Mouse (Mus musculus): ENCODE measurements around the gene Ankrd49.
A peak's percentile ranks its signal among the peaks of the same experiment; 100 is the strongest.

The Ankrd49 gene

DNA sequence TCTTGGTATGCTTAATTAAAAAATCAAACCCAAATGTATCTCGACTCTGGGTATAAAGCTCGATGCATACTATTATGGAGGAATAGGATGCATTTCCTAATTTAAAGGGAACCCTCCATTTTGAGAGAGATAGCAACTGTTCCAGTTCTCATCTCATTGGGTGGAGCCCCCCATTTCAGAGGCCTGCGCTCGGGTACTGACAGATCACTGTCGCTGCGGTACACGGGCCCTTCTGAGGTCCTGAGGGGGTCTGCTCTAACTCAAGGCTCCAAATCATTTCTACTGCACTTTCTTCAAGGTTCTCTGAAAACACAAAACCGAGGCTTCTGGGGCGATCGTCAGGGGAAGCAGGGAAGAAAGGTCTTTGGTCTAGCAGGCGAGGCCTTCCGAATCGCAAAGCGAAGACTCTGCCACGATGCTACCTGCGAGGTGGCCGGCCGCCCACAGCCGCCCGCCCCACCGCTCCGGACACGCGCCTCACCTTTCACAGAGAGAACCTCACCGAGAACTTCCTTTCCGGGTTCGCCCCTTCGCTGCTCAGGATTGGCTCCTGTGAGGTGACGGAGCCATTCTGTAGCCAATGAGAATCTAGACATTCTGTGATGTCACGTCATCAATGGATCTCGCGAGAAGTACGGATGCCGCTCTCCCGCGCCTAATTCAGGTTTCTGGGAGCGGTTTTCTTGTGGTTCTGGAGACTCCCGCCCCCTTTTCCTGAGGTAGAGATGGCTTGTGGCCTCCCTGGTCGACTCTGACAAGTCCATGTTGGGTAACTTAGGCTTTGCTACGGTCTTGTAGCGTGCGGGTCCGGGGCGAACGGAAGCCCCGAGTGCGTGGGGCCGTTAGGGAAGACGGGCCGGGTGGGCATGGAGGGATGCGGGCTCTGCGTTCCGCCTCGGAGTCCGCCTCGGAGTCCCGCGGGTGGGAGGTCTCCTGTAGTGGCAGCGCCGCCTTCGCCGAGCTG, at the start of gene Ankrd49, which contains the start of gene Mre11a:
Ankrd49 (minus strand) TSS at position 818 of the 964 bp plus-strand sequence.
Mre11a (plus strand) TSS at position 616 of the 964 bp plus-strand sequence.
- peak; percentile 80 for DNase-seq

DNA sequence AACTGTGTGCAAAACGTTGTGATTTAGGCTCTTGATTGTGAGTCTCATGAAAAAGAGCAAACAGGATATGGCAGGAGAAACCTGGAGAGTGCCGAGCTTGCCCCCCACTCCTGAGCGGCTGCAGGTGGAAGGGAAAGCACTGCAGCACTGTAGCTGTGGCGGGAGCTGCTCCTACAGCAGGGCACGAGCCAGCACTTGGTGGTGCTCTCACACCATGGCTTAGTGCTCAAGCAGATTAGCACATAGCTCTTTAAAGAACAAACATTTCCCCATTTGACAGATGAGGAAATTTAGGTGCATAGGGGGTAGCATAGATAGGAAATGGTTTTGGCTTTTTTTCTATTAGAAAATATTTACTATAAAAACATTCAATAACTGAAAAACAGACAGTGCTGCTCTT, 47.4 kb upstream of the Ankrd49 start:
- DNase-seq: no peak

DNA sequence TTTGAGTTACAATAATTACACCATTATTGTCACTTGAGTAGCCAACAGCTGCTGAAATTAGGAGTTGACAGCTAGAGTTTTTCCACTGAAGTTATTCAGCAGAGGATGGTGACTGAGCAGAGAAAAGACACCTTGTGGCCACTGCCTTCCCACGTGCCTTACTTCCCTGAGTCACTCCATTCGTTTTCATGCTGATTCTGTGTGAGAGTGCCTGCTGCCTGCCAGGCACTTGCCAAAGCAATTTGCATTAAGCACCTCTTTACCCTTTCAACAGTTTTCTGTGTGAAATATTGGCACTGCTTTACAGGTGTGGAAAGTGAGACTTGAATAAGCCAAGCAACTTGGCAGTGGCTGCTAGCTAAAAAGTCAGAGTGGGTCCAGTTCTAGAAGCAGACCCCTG, 43.2 kb upstream of the Ankrd49 start:
- DNase-seq: no peak

DNA sequence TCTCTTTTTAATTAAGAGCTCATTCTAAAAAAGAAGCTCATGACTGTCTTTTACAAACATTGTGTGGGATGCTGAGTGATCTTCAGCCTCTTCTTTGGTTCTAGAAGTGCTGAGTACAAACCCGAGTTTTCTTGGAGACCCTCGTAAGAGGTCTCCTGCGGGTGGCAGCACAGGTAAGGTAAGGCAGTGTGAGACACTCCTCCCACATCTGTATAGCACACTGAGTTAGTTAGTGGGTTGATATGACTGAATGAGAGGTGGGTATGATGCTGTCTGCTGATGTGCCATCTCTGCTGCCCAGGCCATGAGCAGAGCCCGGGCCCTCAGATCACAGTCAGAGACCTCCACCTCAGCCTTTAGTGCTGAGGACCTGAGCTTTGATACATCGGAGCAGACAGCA, 40.2 kb upstream of the Ankrd49 start:
- no peak for DNase-seq

DNA sequence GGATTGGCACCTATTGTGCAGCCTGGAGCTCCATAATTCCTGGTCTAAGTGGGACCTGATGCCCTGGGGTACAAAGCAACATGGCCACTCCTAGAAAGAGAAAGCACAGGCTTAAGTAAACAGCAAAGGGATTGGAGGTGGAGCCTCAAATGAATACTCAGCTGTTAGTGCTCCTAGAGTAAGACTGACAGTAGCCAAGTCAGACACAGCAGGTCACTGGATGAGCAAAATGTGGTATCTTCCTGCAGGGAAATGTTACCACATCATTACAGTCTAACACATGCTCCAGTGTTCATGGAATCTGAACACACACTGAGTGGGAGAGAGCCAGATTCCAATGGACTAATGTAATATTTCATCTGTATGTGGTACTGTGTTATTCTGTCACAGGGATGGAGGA, 36.7 kb upstream of the Ankrd49 start:
- DNase-seq: no peak

DNA sequence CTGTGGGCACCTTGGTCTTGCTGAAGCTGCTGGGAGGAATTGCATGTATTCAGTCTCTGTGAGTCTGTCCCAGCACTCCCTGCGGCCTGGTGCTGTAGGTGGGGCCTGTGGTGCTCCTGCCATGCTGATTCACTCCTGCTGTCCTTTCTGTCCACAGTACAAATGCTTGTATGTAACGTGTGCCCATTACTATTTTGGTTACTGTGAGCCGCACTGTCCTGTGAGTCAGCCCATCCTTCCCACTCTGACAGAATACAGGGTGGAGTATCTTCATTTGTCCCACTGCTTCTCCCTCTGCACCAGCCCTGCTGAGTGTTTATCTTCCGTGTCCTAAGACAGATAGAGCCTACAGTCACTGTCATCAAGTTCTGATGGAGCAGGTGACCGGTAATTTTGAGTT, 25.5 kb upstream of the Ankrd49 start:
- DNase-seq: no peak

DNA sequence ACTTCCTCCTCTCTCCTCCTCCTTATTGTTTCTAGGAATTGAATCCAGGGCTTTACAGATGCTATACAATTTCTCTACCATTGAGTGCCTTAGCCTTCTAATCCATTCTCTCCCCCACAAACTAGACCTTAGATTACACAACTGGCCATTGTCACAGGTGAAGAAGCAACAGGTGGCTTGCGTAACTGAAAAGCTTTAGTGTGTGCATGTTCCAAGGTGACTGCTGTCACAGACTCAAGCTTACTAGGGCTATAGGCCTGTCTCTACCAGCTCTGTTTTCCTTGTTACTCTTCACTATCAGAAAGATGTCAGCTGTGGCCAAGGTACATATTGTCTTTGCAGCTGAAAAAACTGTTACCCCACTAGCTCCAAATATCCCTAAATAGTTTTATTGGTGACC, 22.1 kb upstream of the Ankrd49 start:
- no peak for DNase-seq

DNA sequence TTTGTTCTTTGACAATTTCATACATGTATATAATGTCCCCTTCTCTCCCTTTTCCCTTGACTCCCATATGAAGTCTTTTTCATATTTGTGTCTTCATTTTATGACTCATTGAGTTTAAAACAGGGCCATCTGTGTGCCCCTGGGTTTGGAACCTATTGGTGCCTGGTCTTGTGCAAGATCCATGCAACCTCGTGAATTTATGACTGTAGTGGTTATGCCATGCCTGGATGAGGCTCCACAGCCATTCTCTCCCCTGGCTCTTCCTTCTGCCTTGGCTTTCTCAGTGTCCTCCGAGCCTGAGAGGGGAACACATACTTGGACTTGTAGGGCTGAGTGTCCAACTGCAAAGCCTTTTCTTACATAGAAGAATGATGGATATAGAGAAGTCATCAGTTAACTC, 21.1 kb upstream of the Ankrd49 start:
- DNase-seq: no peak

DNA sequence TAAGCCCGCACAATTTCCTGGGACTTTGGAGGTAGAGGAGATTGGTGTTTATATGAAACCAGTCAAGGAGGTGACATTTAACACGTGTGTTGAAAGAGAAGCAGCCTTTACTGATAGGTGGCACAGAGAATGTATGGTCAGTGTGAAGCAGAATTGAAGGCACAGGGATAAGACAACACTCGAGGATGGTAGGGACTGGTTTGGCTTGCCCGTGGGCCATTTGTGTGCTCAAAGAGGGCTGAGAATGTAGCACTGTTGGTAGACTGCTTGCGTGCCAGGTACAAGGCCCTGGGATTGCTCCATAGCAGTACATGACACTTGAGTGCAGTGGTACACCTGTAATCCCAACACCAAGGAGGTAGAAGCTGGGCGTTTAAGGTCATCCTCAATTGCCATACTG, 2.7 kb upstream of the Ankrd49 start:
- no peak for DNase-seq

DNA sequence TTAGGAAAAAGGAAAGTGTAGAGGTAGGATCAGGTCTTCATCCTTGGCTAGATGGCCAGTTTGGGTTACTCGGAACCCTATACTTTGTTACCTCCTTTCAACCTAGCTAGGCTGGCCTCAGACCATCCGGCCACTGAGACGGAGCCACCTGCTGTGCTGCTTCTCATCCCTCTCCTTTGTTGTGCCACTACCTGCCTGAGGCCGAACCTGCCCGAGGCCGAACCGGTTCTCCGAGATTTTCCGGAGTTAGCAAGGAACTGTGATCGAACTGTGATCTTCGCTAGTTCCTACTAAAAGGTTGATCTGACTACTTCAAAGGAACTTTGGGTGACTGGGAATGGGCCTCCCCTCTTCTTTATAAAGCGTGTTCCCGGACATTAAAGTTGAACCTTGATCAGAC, 6.3 kb downstream of the Ankrd49 start:
- no peak for DNase-seq

DNA sequence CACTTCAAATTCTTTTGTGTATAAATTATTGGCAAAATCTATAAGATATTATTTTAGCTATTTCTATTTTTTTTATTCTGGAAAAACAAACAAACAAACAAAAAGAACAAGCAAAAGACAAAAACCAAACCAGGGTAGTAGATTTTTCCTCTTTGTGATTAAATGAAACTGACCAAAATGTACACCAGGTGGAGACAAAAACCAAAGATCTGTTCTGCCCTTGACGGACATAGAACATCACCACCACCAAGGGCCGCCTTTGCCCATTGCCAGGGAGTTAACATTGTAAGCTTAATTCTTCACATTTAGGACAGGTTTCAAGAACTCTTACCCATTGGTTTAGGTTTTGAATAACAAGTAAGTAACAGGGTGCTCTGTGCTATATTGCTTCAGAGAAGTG, 10.8 kb downstream of the Ankrd49 start:
- no peak for DNase-seq

DNA sequence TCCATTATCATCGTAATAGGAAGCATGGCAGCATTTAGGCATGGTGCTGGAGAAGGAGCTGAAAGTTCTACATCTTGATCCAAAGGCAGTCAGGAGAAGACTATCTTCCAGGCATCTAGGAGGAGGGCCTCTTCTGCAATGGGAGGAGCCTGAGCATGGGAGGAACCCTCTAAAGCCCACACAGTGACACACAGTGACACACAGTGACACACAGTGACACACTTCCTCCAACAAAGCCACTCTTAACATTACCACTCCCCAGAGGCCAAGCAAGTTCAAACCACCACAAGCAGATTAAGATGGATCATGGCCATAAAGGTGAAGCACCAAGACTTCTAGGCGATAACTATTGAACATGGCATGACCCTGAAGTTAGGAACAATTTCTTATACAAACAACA, 12.6 kb downstream of the Ankrd49 start:
- DNase-seq: no peak

DNA sequence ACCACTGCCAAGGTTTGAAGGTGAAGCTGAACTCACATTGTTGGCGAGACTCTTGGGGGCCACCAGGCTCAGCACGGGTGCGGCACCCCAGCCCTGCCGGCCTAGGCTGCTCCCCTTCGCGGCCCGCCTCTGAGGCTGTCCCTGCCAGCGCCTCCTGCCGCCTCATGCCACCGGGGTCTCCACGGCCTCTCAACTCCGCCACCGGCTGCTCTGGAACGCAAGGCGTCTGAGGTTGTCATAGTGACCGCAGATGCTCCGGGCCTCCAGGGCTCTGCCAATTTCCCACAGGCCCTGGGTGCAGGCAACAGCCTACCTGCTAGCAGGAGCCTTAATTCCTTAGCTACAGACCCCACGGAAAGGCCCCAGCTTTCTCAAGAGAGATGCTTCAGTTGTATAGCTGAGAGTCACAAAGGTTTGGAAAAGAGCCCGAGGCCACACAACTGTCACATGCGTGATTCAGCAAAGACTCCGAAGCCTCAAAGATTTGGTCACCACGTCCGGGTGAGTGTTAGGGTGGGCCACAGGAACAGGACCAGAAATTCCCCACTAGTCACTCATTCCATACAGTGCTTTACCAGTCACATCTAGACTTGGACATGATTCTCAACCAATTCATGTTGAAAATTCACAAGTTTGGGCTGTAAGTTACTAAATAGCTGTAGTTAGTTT, 13.7 kb downstream of the Ankrd49 start, which contains the start of gene 1700012B09Rik:
1700012B09Rik (minus strand) TSS at position 228 of the 669 bp plus-strand sequence.
- DNase-seq: no peak

DNA sequence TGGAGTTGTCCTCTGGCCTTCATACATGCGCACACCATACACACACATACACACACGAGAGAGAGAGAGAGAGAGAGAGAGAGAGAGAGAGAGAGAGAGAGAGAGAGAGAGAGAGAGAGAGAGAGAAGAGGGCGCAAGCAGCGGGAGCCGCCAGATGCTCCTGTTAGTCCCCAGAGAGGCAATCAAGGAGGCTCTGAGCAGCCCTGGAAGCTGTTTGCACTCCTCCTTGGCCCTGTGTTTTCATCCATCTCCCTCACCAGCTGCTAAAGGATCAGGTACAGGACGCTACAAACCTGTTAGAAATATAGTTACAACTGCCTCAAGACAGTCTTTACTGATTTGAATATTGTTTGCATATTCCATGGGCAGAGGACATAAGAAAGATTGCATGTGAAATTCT, 14.8 kb downstream of the Ankrd49 start:
- no peak for DNase-seq

DNA sequence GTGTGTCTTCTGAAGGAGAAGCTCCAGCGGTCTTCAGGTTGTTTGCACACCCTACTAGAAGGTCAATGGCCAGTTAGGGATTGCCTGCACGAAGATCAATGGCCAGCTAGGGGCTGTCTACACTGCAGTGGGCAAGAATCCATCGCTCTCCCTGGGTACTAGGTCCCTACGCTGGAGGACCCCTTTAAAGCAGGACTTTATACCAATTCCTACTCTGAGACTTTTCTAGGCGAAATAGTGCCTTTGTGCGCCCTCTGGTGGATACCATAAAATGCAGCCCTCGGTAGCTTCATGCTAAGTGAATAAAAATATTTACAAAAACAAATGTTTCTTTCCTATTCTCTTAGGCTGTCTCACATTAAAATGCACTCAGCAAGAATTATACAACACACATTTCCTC, 19.9 kb downstream of the Ankrd49 start:
- DNase-seq: peak; percentile 74

DNA sequence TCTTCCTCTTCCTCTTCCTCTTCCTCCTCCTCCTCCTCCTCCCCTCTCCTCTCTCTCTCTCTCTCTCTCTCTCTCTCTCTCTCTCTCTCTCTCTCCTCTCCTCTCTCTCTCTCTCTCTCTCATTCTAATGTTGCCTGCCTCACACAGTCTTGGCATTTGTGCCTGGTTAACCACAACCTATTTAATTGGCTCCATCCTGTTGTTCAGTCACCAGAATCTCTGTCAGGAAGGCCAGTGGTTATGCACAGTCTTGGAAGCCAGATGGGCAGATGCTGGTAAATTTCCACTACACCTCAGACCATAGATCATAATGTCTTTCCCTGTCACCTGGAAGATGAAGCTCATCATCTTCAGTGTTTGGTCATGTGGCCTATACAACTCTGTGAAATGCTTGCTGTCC, 25.4 kb downstream of the Ankrd49 start:
- DNase-seq: no peak

DNA sequence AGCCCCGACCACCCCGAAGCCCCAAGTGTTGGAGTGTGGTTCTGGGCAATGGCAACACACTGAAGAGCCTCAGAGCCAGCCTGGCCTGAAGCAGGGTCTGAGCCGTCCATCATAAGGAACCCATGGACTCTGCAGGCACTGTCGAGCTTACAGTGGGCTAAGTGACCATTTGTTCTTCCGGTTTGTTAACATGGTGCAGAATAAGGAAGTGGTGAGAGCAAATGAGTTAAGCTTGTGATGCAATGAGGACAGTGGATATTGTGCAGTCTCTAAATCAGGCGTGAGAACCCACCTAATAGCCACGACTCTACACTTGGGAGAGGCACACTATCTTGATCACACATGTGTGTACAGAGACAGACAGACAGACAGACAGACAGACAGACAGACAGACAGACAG, 26.1 kb downstream of the Ankrd49 start:
- no peak for DNase-seq

DNA sequence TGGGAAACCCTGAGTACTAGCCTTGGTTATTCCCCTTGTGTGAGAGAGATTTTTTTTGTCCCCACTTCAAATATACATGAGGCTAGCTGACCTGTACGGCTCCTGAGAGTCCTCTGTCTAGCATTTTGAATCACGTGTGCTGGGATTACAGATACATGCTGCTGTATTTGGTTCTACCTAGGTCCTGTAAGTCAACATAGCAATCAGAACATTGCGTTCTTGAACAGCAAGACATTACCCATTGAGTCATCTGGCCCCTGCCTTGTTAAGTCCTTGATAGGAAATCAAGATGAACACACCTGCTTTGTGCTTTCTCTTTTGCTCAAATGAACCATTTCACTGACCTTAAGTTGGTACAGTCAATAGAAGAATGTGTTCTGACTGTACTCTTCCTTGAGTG, 30.2 kb downstream of the Ankrd49 start:
- DNase-seq: no peak

DNA sequence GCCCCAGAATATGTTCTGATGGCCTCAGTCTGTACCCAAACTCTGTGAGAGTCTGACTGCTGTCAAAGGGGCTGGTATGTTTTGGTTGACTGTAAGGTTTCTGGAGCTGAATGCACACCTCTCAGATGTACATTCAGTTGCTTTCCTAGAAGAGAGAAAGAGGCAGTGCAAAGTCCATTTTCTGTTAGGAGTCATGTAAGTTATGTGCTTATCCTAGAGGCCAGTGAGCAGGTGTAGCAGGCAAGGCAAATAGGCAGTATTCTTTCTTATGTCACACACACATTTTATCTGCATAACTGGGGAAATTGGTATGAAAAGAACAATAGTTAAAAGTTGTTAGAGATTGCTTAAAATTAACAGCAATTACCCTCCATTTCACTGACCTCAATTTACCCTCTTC, 30.7 kb downstream of the Ankrd49 start:
- DNase-seq: no peak

DNA sequence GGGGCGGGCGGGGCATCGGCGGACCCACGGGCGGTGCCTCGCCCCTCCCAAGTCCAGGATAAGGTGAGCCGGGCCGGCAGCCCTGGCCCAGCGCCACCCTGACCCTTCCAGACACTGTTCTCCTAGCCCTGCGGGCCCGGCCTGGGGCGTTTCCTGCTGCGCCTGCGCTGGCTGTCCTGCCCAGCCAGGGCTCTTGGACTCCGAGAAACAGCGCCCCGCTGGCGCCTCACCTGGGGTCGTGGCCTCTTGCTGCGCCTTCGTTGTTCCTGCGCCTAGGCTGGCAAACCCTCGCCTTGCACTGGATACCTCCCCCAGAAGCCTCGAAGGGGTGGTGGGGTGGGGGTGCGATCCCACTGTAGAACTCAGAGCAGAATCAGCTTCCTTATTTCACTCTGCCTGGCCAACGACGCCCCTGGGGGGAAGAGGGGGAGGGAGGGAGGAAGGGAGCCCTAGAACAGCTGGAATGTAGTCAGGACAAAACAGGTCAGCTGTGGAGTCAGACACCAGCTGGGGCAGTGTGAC, 32.6 kb downstream of the Ankrd49 start, which contains the start of gene Fut4:
Fut4 (minus strand) TSS at position 393 of the 522 bp plus-strand sequence.
- DNase-seq: peak; percentile 30

DNA sequence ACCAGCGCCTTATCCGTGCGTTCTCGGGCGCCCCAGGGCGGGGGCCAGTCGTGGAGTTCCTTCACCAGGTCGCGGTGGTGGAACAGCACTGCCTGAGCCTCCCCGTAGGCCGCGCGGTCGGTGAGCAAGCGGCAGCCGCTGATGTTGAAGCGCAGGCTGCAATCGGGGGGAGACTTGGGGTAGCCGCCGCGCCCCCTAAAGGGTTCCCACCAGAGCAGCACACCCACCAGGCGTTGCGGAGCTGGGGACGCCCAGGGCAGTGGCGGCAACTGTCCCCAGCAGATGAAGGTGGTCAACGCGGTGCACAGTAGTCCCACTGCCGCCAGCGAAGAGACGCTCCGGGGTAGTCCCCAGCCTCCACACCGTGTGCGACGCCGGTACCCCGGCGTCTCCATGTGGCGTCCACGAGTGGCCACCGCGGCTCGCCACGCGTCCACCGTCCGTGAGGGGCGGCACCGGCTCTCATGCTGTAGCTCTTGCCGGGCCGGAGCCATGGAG, 33.1 kb downstream of the Ankrd49 start:
- peak; percentile 40 for DNase-seq

DNA sequence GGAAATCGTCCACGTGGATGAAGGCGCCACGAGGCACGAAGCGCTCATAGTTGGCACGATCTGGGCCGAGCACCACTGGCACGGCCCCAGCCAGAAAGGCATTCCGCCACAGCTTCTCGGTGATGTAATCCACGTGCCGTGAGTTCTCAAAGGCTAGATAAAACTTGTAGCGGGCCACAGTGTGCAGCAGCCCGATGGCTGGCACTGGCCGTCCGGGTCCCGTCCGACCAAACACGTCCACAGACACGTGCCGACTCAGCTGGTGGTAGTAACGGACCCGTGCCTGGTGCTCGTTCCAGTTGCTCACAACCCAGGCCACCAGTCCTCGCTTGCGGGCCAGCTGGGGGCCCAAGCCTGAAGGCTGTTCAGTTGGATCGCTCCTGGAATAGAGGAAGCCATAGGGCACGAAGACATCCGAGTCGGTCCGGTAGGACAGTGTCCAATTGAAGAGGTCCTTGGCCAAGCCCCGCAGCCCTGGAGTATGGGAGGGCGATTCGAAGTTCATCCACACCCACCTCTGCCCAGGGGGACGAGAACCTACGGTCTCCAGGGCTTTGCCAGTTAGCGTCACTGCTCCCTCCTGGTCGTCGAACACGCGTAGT, 33.7 kb downstream of the Ankrd49 start:
- DNase-seq: no peak
